Mouse (Mus musculus): ENCODE measurements around the gene Isoc2b.
"Not testable (repeated sequence)": the region's sequence is repeated elsewhere in the genome, so short reads cannot be mapped to it uniquely, and the experiment has no call there.

Gene Isoc2b

GRCm38 (mm10) chr7:4870133-4870532, at the start of gene Isoc2b:
Gene Isoc2b (minus strand): TSS chr7:4870258.
- DNase-seq (ENCODE audit: low read depth in 2 of 2, low spot score in 2 of 2) = no peak

- DNase-seq (ENCODE audit: low read depth in 2 of 2, low spot score in 2 of 2) = no peak
Observed at GRCm38 (mm10) chr7:4919096-4919495, 49.0 kb upstream of the Isoc2b start.

GRCm38 (mm10) chr7:4918681-4919080, 48.6 kb upstream of the Isoc2b start:
- DNase-seq (ENCODE audit: low read depth in 2 of 2, low spot score in 2 of 2) = no peak

GRCm38 (mm10) chr7:4917494-4917893, 47.4 kb upstream of the Isoc2b start:
- DNase-seq (ENCODE audit: low read depth in 2 of 2, low spot score in 2 of 2) = no peak

- no peak for DNase-seq (ENCODE audit: low read depth in 2 of 2, low spot score in 2 of 2)
Observed at GRCm38 (mm10) chr7:4915669-4916416, 45.8 kb upstream of the Isoc2b start.

- peak; percentile 88 to 93 for DNase-seq (ENCODE audit: low read depth in 2 of 2, low spot score in 2 of 2)
Observed at GRCm38 (mm10) chr7:4915007-4915665, 45.1 kb upstream of the Isoc2b start, which contains the start of gene Zfp628. Gene Zfp628 (plus strand): TSS chr7:4915217.

GRCm38 (mm10) chr7:4912248-4912647, 42.2 kb upstream of the Isoc2b start:
- no peak for DNase-seq (ENCODE audit: low read depth in 2 of 2, low spot score in 2 of 2)

GRCm38 (mm10) chr7:4911561-4911960, 41.5 kb upstream of the Isoc2b start:
- peak; percentile 45 to 46 for DNase-seq (ENCODE audit: low read depth in 2 of 2, low spot score in 2 of 2)

DNA sequence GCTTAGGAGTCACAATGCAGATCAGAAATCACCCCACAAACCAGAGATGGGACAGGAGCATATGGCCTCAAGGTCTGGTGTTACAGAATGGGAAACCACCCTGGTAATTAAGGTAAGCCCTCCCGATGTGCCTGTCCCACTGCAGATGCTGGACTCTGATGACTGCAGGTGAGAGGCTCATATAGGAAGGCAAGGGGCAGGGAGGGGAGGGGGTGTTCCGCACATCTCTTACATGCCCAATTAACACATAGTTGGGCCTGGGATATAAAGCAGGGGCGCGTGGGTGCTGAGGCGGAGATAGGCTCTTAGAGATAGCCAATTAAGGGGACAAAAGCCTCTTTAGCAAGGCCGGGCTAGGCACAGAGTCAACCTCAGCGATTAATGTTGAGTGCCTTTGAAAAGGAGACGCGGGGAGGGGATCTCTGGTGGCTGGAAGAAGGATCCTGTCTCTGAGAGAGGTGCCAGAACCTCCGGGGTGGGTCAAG, 36.5 kb upstream of the Isoc2b start, which contains the start of gene Gm36210:
Gene Gm36210 (minus strand): TSS at position 51 of the 485 bp plus-strand sequence.
- no peak for DNase-seq (ENCODE audit: low read depth in 2 of 2, low spot score in 2 of 2)

GRCm38 (mm10) chr7:4902404-4902803, 32.3 kb upstream of the Isoc2b start:
- no peak for DNase-seq (ENCODE audit: low read depth in 2 of 2, low spot score in 2 of 2)

DNA sequence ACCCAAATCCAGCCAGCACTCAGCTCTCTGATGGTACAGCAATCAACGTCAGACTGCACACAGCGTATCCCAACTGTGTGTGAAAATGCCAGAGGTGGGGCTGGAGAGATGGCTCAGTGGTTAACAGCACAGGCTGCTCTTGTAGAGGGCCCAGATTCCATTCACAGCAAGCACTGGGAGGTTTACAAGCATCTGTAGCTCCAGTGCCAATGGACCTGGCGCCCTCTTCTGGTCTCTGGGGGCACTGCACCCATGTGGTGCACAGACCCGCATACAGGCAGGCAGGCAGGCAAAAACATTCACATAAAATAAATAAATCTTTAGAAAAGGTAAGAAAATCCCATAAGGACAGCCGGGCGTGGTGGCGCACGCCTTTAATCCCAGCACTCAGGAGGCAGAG, 31.1 kb upstream of the Isoc2b start:
- peak; percentile 42 to 52 for DNase-seq (ENCODE audit: low read depth in 2 of 2, low spot score in 2 of 2)

DNA sequence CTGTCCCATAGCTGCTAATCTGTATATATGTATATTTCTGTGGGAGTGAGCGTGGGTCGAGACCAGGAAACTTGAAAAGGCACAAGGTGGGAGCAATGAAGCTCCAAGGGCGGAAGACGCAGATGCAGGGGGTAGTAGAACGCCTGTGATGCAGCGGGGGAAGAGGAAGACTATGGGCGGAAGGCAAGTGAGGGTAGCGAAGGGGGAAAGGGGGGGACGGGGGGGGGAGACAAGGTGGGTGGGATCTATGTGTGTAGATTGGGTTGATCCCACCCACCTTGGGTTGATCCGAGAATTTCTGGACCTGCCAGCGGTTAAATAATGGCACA, 30.4 kb upstream of the Isoc2b start:
- DNase-seq (ENCODE audit: low read depth in 2 of 2, low spot score in 2 of 2) = no peak

GRCm38 (mm10) chr7:4899649-4900522, 29.8 kb upstream of the Isoc2b start:
- no peak for DNase-seq (ENCODE audit: low read depth in 2 of 2, low spot score in 2 of 2)

DNA sequence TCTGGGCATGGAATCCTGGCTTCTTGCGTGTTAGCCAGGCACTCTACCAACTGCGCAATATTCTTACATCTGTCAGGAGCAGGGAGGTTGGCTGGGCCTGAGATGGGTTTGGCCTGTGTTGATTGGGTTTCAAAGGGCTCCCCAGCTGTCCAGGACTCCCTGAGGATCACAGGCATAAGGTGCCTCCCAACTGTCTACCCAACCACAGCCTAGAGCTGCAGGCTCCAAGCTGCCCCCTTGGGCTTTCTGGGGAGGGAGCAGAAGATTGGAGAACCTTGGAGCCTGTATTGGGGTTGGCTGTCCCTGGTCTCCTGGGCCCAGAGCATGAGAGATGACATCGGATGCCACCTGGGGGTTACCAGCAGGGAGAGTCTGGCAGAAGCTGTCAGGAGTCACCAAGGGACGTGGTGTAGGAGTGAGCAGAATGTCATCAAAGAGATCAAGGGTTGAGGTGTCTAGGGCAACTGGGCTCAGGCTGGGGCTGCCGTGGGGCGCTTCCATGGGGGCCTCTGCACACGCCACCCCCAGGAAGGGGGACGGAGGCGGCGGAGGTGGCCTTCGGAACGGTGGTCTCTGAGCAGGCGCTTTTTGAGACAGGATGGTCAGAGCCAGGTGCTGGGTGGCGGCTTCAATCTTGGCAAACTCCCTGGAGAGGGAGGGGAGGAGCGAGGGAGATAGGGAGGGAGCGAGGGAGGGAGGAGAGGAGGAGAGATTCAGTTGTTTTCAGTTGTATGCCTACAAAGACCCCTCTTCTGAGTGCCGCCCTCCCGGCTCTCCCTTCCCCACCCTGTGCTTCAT, 29.0 kb upstream of the Isoc2b start:
- no peak for DNase-seq (ENCODE audit: low read depth in 2 of 2, low spot score in 2 of 2)

DNA sequence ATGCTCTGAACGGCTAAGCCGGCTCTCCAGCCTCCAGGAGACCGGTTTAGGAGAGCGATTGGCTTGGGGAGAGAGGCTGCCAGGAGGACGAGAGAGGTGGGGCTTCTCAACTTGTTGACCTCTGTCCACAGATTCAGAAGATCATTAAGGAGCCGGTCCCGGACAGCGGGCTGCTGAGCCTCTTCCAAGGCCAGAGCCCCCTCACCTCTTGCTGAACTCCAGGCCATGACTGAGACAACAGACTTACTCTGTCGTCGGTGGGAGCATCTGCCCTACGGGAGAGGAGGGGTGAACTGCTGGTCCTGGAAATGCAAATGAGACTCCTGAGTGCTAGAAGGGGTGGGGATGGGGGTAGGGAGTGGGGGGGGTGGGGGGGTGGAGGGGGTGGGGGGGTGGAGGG, 25.1 kb upstream of the Isoc2b start:
- no peak for DNase-seq (ENCODE audit: low read depth in 2 of 2, low spot score in 2 of 2)

- DNase-seq (ENCODE audit: low read depth in 2 of 2, low spot score in 2 of 2) = no peak
Observed at GRCm38 (mm10) chr7:4886680-4887079, 16.6 kb upstream of the Isoc2b start.

GRCm38 (mm10) chr7:4879036-4879435, 9.0 kb upstream of the Isoc2b start:
- not testable (repeated sequence) for DNase-seq (ENCODE audit: low read depth in 2 of 2, low spot score in 2 of 2)

DNA sequence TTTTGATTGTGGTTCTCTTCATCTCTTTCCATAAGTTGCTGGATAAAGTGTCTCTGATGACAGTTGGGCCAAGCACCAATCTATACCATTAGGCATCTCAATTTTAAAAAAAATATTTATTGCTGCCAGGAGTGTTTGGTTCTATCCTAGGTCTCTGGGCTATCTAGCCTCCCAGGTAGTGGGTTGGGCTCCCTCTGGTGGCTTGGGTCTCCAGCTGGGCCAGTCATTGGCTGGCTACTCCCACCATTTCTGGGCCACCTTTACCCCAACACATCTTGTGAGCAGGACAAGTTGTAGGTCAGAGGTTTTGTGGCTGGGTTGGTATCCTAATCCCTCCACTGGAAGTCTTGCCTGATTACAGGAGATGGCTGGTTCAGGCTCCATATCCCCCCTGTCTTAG, 8.1 kb upstream of the Isoc2b start:
- DNase-seq (ENCODE audit: low read depth in 2 of 2, low spot score in 2 of 2) = no peak

- no peak for DNase-seq (ENCODE audit: low read depth in 2 of 2, low spot score in 2 of 2)
Observed at GRCm38 (mm10) chr7:4877226-4877625, 7.2 kb upstream of the Isoc2b start.

DNA sequence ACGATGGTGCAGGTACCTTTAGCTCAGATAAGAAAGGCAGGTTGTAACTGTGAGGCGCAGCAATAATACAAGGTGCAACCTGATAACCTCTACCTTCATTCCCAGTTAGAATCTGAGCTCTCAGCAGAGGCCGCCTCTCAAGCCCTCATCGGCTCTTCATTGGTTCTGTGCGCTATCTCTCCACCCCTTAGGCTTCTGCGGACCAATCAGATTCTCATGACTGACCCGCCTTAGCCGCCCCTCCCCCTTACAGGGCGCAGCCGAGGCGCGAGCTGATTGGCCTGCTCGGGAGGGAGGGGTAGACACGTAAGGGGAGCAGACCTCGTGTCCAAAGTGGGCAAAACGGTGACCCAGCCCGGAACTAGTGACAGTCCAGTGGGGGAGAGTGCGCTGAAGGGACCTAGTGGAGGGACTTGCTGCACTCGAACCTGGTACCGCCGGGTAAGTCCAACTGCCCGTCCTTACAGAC, 6.7 kb upstream of the Isoc2b start, which contains the start of gene Isoc2a:
Gene Isoc2a (plus strand): TSS at position 401 of the 469 bp plus-strand sequence.
- peak; percentile 67 to 77 for DNase-seq (ENCODE audit: low read depth in 2 of 2, low spot score in 2 of 2)

Measured in CD8-positive naive resting alpha-beta T cell, adult 2 months (primary cell).